Mouse (Mus musculus): ENCODE measurements around the gene Col4a1.

Gene Col4a1

GRCm38 (mm10) chr8:11300436-11300835 is 12.2 kb downstream of the Col4a1 start:
- DNase-seq (ENCODE audit: inconsistent age in 2 of 2, low spot score in 1 of 2): no peak

- DNase-seq (ENCODE audit: inconsistent age in 2 of 2, low spot score in 1 of 2): no peak
These were observed 13.4 kb downstream of the Col4a1 start for GRCm38 (mm10) chr8:11299317-11299602.

GRCm38 (mm10) chr8:11298531-11299316 is 13.9 kb downstream of the Col4a1 start:
- DNase-seq (ENCODE audit: inconsistent age in 2 of 2, low spot score in 1 of 2): peak in 1 of 2 experiments; percentile 62

GRCm38 (mm10) chr8:11297141-11297838 is 15.3 kb downstream of the Col4a1 start:
- peak; percentile 83 to 86 for DNase-seq (ENCODE audit: inconsistent age in 2 of 2, low spot score in 1 of 2)

- DNase-seq (ENCODE audit: inconsistent age in 2 of 2, low spot score in 1 of 2): peak in 1 of 2 experiments; percentile 47
These were observed 16.2 kb downstream of the Col4a1 start for GRCm38 (mm10) chr8:11296282-11296943.

GRCm38 (mm10) chr8:11292611-11293010 is 20.0 kb downstream of the Col4a1 start:
- DNase-seq (ENCODE audit: inconsistent age in 2 of 2, low spot score in 1 of 2): no peak

GRCm38 (mm10) chr8:11290533-11290932 is 22.1 kb downstream of the Col4a1 start:
- DNase-seq (ENCODE audit: inconsistent age in 2 of 2, low spot score in 1 of 2): no peak

- DNase-seq (ENCODE audit: inconsistent age in 2 of 2, low spot score in 1 of 2): peak in 1 of 2 experiments; percentile 64
These were observed 24.3 kb downstream of the Col4a1 start for GRCm38 (mm10) chr8:11288286-11288685.

- DNase-seq (ENCODE audit: inconsistent age in 2 of 2, low spot score in 1 of 2): no peak
These were observed 25.5 kb downstream of the Col4a1 start for GRCm38 (mm10) chr8:11287139-11287538.

- DNase-seq (ENCODE audit: inconsistent age in 2 of 2, low spot score in 1 of 2): peak in 1 of 2 experiments; percentile 60
These were observed 27.2 kb downstream of the Col4a1 start for GRCm38 (mm10) chr8:11285437-11285836.

- DNase-seq (ENCODE audit: inconsistent age in 2 of 2, low spot score in 1 of 2): peak in 1 of 2 experiments; percentile 59
These were observed 29.4 kb downstream of the Col4a1 start for GRCm38 (mm10) chr8:11283217-11283616.

GRCm38 (mm10) chr8:11282696-11283095 is 29.9 kb downstream of the Col4a1 start:
- DNase-seq (ENCODE audit: inconsistent age in 2 of 2, low spot score in 1 of 2): no peak

GRCm38 (mm10) chr8:11282139-11282538 is 30.5 kb downstream of the Col4a1 start:
- DNase-seq (ENCODE audit: inconsistent age in 2 of 2, low spot score in 1 of 2): no peak

GRCm38 (mm10) chr8:11280721-11281268 is 31.8 kb downstream of the Col4a1 start:
- peak in 1 of 2 experiments; percentile 50 for DNase-seq (ENCODE audit: inconsistent age in 2 of 2, low spot score in 1 of 2)

GRCm38 (mm10) chr8:11279296-11279826 is 33.3 kb downstream of the Col4a1 start:
- DNase-seq (ENCODE audit: inconsistent age in 2 of 2, low spot score in 1 of 2): peak; percentile 61 to 82

- peak in 1 of 2 experiments; percentile 60 for DNase-seq (ENCODE audit: inconsistent age in 2 of 2, low spot score in 1 of 2)
These were observed 34.5 kb downstream of the Col4a1 start for GRCm38 (mm10) chr8:11278101-11278611.

GRCm38 (mm10) chr8:11277602-11278051 is 35.0 kb downstream of the Col4a1 start:
- peak in 1 of 2 experiments; percentile 59 for DNase-seq (ENCODE audit: inconsistent age in 2 of 2, low spot score in 1 of 2)

GRCm38 (mm10) chr8:11276286-11276685 is 36.3 kb downstream of the Col4a1 start:
- DNase-seq (ENCODE audit: inconsistent age in 2 of 2, low spot score in 1 of 2): no peak

GRCm38 (mm10) chr8:11274415-11274814 is 38.2 kb downstream of the Col4a1 start:
- no peak for DNase-seq (ENCODE audit: inconsistent age in 2 of 2, low spot score in 1 of 2)

GRCm38 (mm10) chr8:11273506-11274158 is 39.0 kb downstream of the Col4a1 start:
- DNase-seq (ENCODE audit: inconsistent age in 2 of 2, low spot score in 1 of 2): peak in 1 of 2 experiments; percentile 57

Measured in adrenal gland, adult (tissue).